Mouse (Mus musculus): Measurements from ENCODE around the gene Spag9.

Spag9 gene

GRCm38 (mm10) chr11:94133344-94133955 is 137.6 kb downstream of the Spag9 start:
- DNase-seq (ENCODE audit: low read depth), result peak; percentile 83

GRCm38 (mm10) chr11:94134076-94134838 is 138.4 kb downstream of the Spag9 start:
- DNase-seq (ENCODE audit: low read depth), result no peak

GRCm38 (mm10) chr11:94135581-94136001 is 139.7 kb downstream of the Spag9 start:
- no peak for DNase-seq (ENCODE audit: low read depth)

- no peak for DNase-seq (ENCODE audit: low read depth)
Observed at GRCm38 (mm10) chr11:94136656-94137055, 140.8 kb downstream of the Spag9 start.

- DNase-seq (ENCODE audit: low read depth), result no peak
Observed at GRCm38 (mm10) chr11:94137326-94138061, 141.6 kb downstream of the Spag9 start.

GRCm38 (mm10) chr11:94138411-94139231 is 142.7 kb downstream of the Spag9 start:
- DNase-seq (ENCODE audit: low read depth), result no peak

GRCm38 (mm10) chr11:94139232-94139620 is 143.3 kb downstream of the Spag9 start:
- no peak for DNase-seq (ENCODE audit: low read depth)

GRCm38 (mm10) chr11:94140540-94140939 is 144.6 kb downstream of the Spag9 start:
- no peak for DNase-seq (ENCODE audit: low read depth)

GRCm38 (mm10) chr11:94141564-94141963 is 145.7 kb downstream of the Spag9 start:
- DNase-seq (ENCODE audit: low read depth), result no peak

GRCm38 (mm10) chr11:94143336-94143735 is 147.4 kb downstream of the Spag9 start:
- no peak for DNase-seq (ENCODE audit: low read depth)

GRCm38 (mm10) chr11:94144771-94145539 is 149.1 kb downstream of the Spag9 start:
- no peak for DNase-seq (ENCODE audit: low read depth)

GRCm38 (mm10) chr11:94146049-94146605 is 150.2 kb downstream of the Spag9 start:
- no peak for DNase-seq (ENCODE audit: low read depth)

GRCm38 (mm10) chr11:94146733-94147485 is 151.0 kb downstream of the Spag9 start:
- no peak for DNase-seq (ENCODE audit: low read depth)

- DNase-seq (ENCODE audit: low read depth), result no peak
Observed at GRCm38 (mm10) chr11:94148105-94148696, 152.3 kb downstream of the Spag9 start.

GRCm38 (mm10) chr11:94148931-94149491 is 153.1 kb downstream of the Spag9 start:
- no peak for DNase-seq (ENCODE audit: low read depth)

GRCm38 (mm10) chr11:94149509-94150259 is 153.8 kb downstream of the Spag9 start:
- DNase-seq (ENCODE audit: low read depth), result no peak

GRCm38 (mm10) chr11:94150519-94151470 is 154.9 kb downstream of the Spag9 start:
- no peak for DNase-seq (ENCODE audit: low read depth)

- DNase-seq (ENCODE audit: low read depth), result no peak
Observed at GRCm38 (mm10) chr11:94154201-94154600, 158.3 kb downstream of the Spag9 start.

Measured in c-Kit-positive CD71-negative TER-119-negative erythroid progenitor cells, embryonic 14.5 days (primary cell).